Mouse (Mus musculus): ENCODE measurements around the gene Trim72. TPM values are rescaled to one million over a fixed set of nuclear protein-coding genes. Genes with fewer than 3 reads are reported as not detected.
"Not testable (repeated sequence)": the region's sequence is repeated elsewhere in the genome, so short reads cannot be mapped to it uniquely, and the experiment has no call there.

Gene Trim72
- polyA plus RNA-seq, 1 experiment from 2014 or later: 1.7 TPM

DNA sequence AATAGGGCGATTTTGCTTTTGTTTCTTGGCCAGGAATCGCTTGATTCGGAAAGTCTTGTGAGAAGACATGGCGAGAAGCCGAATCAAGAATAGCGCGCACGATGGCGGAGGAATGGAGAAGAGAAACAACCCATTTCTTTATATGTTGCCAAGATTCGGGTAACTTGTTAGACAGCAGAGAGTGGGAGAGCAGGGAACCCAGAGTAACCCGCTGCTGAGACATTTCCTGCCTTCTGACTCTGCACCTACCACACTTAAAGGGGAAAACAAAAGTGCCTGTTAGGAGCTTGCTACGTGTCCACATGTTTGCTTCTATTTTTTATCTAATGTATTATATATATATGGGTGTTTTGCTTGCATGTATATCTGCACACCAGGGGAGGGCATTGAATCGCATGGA lies 9.4 kb downstream of the Trim72 start:
- Histone ChIP-seq H3K27me3 (peaks cover 22% of the 10 kb centered on the region), H3K36me3 (no peaks in the 10 kb centered on the region), H3K4me3 (no peak overlapping the region), H3K9me3 (no peaks in the 10 kb centered on the region), H3K27ac (no peak overlapping the region), H3K9ac (no peak overlapping the region), H3K4me2 (replicated peaks) (no peak overlapping the region), H3K4me1 (0 out of 2 replicates have a peak, but pooled peaks cover 4% of the 10 kb centered on the region)
- WGBS: 88% methylated on average over 13 of the region's 13 CpGs
- ATAC-seq (ENCODE audit: low FRiP score, low read depth): no peak

DNA sequence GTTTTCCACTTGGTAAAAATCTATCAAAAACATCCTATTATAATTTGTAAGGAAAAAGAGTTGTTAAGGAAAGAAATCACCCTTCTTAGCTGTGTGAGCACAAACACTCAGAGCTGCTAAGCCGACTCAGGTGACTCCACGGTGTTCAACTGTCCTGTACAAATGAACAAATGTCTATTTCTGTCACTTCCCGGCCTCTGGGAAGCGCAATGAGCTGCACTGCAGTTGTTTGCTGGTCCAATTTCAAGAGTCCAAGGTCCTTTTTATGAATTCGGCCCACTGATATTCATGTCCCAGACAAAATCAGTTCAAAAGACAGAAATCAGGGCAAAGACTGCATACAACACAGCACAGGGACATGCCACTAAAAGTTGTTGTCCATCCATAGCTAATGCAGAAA lies 12.4 kb downstream of the Trim72 start:
- not testable (repeated sequence) for H3K9ac ChIP-seq; H3K4me2 ChIP-seq (replicated peaks); H3K36me3 ChIP-seq; H3K4me3 ChIP-seq; H3K9me3 ChIP-seq; H3K4me1 ChIP-seq; ATAC-seq (ENCODE audit: low FRiP score, low read depth); H3K27me3 ChIP-seq; H3K27ac ChIP-seq
- 82% methylated on average over 5 of the region's 5 CpGs for WGBS

DNA sequence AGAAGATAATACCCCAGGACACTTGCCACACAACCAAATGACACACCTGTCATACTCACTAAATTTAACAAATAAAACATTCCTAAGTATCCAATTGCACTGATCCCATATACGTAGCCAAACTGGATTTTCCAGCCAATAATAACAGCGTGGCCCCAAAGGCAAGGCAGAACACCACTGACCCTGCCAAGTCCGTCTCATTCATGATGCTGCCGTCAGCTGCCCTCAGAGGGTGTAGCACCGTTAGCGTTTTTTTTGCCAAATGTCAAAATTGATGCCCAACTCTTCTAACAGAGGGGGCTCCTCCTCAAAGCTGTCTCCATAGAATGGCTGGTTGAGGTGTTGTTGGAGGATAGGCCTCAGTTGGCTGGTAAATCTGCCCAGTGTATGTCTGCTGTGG lies 12.9 kb downstream of the Trim72 start:
- no peaks in the 10 kb centered on the region for H3K27me3 ChIP-seq
- H3K4me1 ChIP-seq: no peaks in the 10 kb centered on the region
- no peak overlapping the region for H3K9ac ChIP-seq
- H3K27ac ChIP-seq: no peak overlapping the region
- no peak overlapping the region for H3K4me3 ChIP-seq
- no peak overlapping the region for H3K4me2 ChIP-seq (replicated peaks)
- no peaks in the 10 kb centered on the region for H3K36me3 ChIP-seq
- no peak for ATAC-seq (ENCODE audit: low FRiP score, low read depth)
- WGBS: 73% methylated on average over 6 of the region's 6 CpGs
- H3K9me3 ChIP-seq: no peaks in the 10 kb centered on the region

DNA sequence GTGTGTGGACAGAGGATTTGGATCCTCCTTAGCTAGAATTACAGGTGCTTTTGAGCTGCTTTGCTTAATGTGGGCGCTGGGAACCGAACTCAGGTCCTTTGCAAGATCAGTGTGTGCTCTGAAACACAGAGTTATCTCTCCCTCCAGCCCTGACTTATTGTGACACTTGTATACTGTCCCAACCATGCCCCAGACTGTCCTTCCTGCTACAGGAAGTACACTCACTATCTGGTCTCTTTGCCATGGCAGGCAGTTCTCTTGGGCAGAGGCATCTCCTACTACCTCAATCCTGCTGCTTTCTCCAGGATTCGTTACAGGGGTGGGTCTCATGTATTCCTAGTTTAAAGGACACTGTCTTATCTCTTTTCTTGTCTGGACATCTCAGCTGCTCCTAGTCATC lies 14.5 kb downstream of the Trim72 start:
- H3K9ac ChIP-seq: no peak overlapping the region
- no peak overlapping the region for H3K4me3 ChIP-seq

DNA sequence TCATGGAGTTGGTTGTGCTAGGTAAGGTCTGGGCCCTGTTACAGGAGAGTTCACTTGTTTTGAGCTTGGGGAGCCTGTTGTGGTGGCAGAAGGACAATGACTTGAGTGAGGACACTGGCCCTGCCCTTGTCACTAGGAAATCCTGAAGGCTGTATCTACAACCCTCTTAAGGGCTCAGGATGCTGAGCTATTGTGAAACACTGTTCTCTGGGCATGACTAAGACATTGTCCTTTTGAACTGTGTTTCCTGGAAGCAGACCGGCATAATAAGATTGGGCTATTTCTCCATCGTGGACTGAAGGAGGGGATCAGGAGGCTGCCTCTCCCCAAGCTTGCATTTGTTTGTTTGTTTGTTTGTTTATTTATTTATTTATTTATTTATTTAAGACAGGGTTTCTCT lies 15.4 kb downstream of the Trim72 start:
- no peak overlapping the region for H3K27ac ChIP-seq
- H3K36me3 ChIP-seq: no peaks in the 10 kb centered on the region
- H3K4me3 ChIP-seq: no peak overlapping the region
- no peak overlapping the region for H3K4me2 ChIP-seq (replicated peaks)
- H3K9ac ChIP-seq: no peak overlapping the region
- no peaks in the 10 kb centered on the region for H3K4me1 ChIP-seq
- no peak for ATAC-seq (ENCODE audit: low FRiP score, low read depth)
- 89% methylated on average over 2 of the region's 2 CpGs for WGBS
- H3K9me3 ChIP-seq: no peaks in the 10 kb centered on the region
- H3K27me3 ChIP-seq: no peaks in the 10 kb centered on the region

More for the DNA sequence above, 14.5 kb downstream of the Trim72 start:
- H3K4me1 ChIP-seq: no peaks in the 10 kb centered on the region
- H3K36me3 ChIP-seq: no peaks in the 10 kb centered on the region
- no peak overlapping the region for H3K27ac ChIP-seq
- H3K4me2 ChIP-seq (replicated peaks): no peak overlapping the region
- no peaks in the 10 kb centered on the region for H3K9me3 ChIP-seq
- no peak for ATAC-seq (ENCODE audit: low FRiP score, low read depth)
- no peaks in the 10 kb centered on the region for H3K27me3 ChIP-seq
- WGBS: 81% methylated on average over 3 of the region's 3 CpGs

DNA sequence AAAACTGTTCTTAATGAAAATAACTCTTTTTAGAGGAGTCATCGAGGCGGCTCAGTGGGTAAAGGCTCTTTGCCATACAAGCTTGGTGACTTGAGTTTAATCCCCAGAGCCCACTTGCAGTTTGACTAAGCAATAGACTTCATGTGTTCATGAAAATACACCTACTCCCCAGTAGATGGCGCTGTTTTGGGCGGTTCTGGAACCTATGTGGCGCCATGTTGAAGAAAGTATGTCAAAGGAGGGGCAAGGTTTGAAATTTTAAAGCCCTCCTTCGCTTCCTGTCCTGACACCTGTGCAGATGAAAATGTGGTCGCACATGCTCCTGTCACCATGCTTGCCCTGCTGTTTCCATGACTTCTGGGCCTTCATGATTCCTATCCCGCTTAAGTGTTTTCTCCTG lies 19.2 kb downstream of the Trim72 start:
- no peaks in the 10 kb centered on the region for H3K36me3 ChIP-seq
- H3K9me3 ChIP-seq: no peaks in the 10 kb centered on the region
- no peak overlapping the region for H3K4me2 ChIP-seq (replicated peaks)
- ATAC-seq (ENCODE audit: low FRiP score, low read depth): no peak
- 61% methylated on average over 8 of the region's 8 CpGs for WGBS
- no peak overlapping the region for H3K27ac ChIP-seq
- H3K27me3 ChIP-seq: no peaks in the 10 kb centered on the region
- H3K4me1 ChIP-seq: no peaks in the 10 kb centered on the region
- no peak overlapping the region for H3K9ac ChIP-seq
- no peak overlapping the region for H3K4me3 ChIP-seq

DNA sequence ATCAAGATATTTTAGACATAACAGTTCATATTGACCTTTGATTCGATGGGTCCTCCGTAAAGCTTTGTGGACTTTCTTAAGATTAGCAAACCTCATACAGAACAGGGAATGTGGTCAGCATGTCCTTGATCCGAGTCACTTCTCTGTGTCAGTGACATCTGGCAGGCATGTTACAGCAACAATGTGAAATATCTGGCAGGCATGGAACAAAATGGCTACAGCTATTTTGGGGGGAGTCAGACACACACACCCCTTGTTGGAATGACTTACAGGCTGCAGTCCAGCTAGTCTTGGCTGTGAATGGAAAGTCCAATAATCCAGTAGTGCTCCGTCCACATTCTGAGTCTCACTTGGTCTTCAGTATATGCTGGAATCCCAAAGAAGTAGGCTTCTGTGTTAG lies 19.8 kb downstream of the Trim72 start:
- no peaks in the 10 kb centered on the region for H3K4me1 ChIP-seq
- no peaks in the 10 kb centered on the region for H3K27me3 ChIP-seq
- no peak for ATAC-seq (ENCODE audit: low FRiP score, low read depth)
- no peaks in the 10 kb centered on the region for H3K9me3 ChIP-seq
- H3K4me3 ChIP-seq: no peak overlapping the region
- H3K27ac ChIP-seq: no peak overlapping the region
- no peaks in the 10 kb centered on the region for H3K36me3 ChIP-seq
- H3K9ac ChIP-seq: no peak overlapping the region
- H3K4me2 ChIP-seq (replicated peaks): no peak overlapping the region
- WGBS: 92% methylated on average over 4 of the region's 4 CpGs

DNA sequence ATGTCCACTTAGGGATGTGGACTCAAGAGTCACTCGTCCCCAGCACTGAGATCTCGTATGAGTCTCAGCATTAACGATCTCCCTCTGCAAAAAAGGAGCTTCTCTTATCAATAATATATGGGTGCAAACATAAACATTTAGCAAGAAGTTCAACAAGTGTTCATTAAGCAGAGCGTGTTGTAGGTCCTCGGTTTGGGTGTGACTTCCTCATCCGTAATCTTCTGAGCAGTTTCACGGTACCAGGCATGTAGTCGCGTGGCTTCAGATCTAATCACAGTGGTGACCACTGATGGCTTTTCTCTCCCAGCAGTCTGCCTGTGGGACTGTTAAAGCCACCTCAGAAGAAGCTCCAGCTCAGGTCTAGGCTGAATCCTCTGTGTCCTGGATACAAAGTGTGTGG lies 20.6 kb downstream of the Trim72 start:
- Histone ChIP-seq H3K4me1 (no peaks in the 10 kb centered on the region), H3K27ac (no peak overlapping the region), H3K9ac (no peak overlapping the region), H3K4me2 (replicated peaks) (no peak overlapping the region), H3K27me3 (no peaks in the 10 kb centered on the region), H3K9me3 (no peaks in the 10 kb centered on the region), H3K36me3 (no peaks in the 10 kb centered on the region), H3K4me3 (no peak overlapping the region)
- no peak for ATAC-seq (ENCODE audit: low FRiP score, low read depth)
- 91% methylated on average over 9 of the region's 9 CpGs for WGBS

DNA sequence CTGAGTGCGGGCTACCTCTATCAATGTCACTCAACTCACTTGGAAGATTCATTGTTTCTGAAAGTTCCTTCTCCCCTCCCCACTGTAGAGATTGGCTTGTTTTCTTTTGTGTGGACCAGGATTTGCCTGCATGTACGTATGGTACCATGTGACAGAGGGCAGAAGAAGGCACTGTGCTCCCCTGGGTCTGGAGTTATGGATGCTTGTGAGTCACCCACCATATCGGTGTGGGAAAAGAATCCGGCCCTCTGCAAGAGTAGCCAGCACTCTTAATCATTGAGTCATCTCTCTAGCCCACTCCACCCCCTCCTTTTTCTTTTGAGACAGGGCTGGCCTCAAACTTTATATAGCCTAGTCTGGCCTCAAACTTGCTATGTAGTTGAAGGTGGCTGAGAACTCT lies 21.2 kb downstream of the Trim72 start:
- WGBS: 81% methylated on average over 4 of the region's 4 CpGs
- no peaks in the 10 kb centered on the region for H3K4me1 ChIP-seq
- H3K4me3 ChIP-seq: no peak overlapping the region
- no peak overlapping the region for H3K9ac ChIP-seq
- H3K4me2 ChIP-seq (replicated peaks): no peak overlapping the region
- H3K27ac ChIP-seq: no peak overlapping the region
- no peaks in the 10 kb centered on the region for H3K36me3 ChIP-seq
- H3K9me3 ChIP-seq: no peaks in the 10 kb centered on the region
- no peaks in the 10 kb centered on the region for H3K27me3 ChIP-seq
- ATAC-seq (ENCODE audit: low FRiP score, low read depth): no peak

DNA sequence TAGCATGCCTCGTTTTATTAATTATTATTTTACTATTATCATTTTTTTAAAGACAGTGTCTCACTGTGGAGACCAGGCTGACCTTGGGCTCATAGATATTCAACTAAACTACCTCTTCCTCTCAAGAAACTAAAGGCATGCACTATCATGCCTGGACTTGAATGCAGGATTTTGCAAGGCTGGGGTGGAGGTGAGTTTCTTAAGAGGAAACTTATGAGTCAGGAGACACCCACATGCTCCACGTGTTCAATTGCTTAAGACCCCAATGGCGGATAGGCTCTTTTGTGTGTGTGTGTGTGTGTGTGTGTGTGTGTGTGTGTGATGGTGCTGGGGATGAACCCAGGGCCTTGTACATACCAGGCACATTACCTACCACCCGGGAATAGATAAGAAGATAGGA lies 21.6 kb downstream of the Trim72 start:
- H3K27me3 ChIP-seq: no peaks in the 10 kb centered on the region
- H3K4me2 ChIP-seq (replicated peaks): no peak overlapping the region
- no peaks in the 10 kb centered on the region for H3K9me3 ChIP-seq
- ATAC-seq (ENCODE audit: low FRiP score, low read depth): no peak
- no peaks in the 10 kb centered on the region for H3K4me1 ChIP-seq
- no peaks in the 10 kb centered on the region for H3K36me3 ChIP-seq
- no peak overlapping the region for H3K4me3 ChIP-seq
- no peak overlapping the region for H3K27ac ChIP-seq
- no peak overlapping the region for H3K9ac ChIP-seq
- WGBS: 77% methylated on average over 4 of the region's 4 CpGs

DNA sequence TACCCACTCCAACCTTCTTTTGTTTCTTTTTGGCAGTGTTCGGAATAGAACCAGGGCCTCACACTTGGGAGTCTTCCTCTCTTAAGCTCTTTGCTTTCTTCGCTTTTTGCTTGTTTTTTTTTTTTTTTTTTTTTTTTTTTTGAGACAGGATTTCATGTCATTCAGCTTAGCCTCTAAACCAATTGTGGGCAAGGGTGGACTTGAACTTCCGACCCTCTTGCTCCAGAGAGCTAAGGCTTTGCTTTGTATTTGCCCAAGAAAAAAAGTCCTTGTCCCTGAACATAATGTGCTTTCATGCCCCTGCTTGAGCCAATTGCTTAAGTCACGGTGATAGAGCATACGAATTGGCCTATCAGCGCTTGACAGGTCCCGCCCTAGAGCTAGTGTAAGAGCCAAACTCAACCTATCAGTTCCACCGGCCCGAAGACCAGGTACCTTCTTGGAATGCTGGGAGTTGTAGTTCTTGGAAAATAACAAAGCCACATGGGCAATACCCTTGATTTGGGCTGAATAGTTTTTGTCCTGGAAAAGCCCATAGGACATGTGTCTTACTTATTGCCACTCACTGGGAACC lies 27.7 kb downstream of the Trim72 start:
- Histone ChIP-seq H3K9me3 (no peaks in the 10 kb centered on the region), H3K36me3 (no peaks in the 10 kb centered on the region), H3K4me1 (no peaks in the 10 kb centered on the region), H3K4me2 (replicated peaks) (no peak overlapping the region), H3K27ac (no peak overlapping the region), H3K27me3 (no peaks in the 10 kb centered on the region), H3K4me3 (no peak overlapping the region), H3K9ac (no peak overlapping the region)
- WGBS: 37% methylated on average over 9 of the region's 9 CpGs
- ATAC-seq (ENCODE audit: low FRiP score, low read depth): no peak

DNA sequence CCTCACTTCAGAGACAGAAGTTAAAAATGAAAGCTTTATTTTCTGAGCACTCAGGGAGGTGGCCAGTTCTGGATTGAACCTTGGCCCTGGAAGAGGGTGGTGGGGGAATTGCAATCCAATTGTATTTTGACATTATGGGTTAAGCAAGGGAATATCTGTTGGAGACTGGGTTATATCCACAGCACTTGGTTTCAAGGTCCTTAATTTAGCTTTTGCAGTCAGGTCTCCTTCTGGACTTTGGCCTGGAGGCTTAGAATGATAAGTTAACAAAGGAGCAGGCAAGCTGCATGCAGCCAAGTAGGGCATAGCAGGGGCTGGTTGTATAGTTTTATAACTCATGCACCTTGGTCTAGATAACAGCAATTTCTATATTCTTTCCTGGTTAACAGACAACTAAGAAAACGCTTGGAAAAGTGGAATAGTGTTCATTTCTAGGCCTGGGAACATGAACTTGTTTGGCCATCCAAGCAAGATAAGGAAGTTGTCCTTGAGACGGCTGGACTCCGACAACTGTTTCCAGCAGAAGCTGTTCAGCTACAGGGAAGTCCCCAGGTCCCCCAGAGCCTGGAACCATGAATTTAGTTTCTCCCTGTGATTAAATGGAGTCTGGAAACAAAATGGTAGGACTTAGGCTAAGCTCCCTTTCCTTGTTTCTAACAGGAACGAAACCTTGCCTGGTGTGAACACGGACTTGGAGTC lies 28.7 kb downstream of the Trim72 start:
- Histone ChIP-seq H3K9ac (no peak overlapping the region), H3K9me3 (no peaks in the 10 kb centered on the region), H3K4me1 (no peaks in the 10 kb centered on the region), H3K36me3 (no peaks in the 10 kb centered on the region), H3K27me3 (no peaks in the 10 kb centered on the region), H3K4me2 (replicated peaks) (no peak overlapping the region), H3K4me3 (no peak overlapping the region), H3K27ac (no peak overlapping the region)
- no peak for ATAC-seq (ENCODE audit: low FRiP score, low read depth)
- WGBS: 91% methylated on average over 5 of the region's 5 CpGs

DNA sequence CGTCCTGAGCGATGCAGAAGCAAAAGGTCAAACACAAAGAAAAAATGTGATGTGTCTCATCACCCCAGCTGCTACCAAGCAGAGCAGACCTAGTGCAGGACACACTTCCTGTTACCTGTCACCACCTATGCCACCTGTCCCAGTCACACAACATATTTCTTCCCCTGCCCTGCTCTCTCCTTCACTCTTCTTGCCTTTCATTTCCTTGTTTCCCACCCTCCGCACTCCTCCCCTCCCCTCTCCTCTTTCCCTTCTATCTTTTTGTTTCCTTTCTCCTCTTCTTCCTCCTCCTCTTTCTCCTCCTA lies 29.2 kb downstream of the Trim72 start:
- Histone ChIP-seq H3K4me2 (replicated peaks) (no peak overlapping the region), H3K9ac (no peak overlapping the region), H3K4me3 (no peak overlapping the region), H3K36me3 (no peaks in the 10 kb centered on the region), H3K27me3 (no peaks in the 10 kb centered on the region), H3K27ac (no peak overlapping the region), H3K9me3 (no peaks in the 10 kb centered on the region), H3K4me1 (no peaks in the 10 kb centered on the region)
- 98% methylated on average over 3 of the region's 3 CpGs for WGBS
- ATAC-seq (ENCODE audit: low FRiP score, low read depth): no peak
